Mouse (Mus musculus) spleen, adult 2 months (tissue): ENCODE measurements around the gene Isy1. TPM values are rescaled to one million over a fixed set of nuclear protein-coding genes. Genes with fewer than 3 reads are reported as not detected.
A peak's percentile ranks its signal among the peaks of the same experiment; 100 is the strongest.

Source experiments
- DNase-seq, 2 experiments: peaks; one replicate each; pipeline versions ENCODE4 v3.0.0 to v3.0.0-alpha.2; 2012 to 2021; ENCODE audit warnings: low spot score in 2 of 2, low read depth in 1 of 2
- H3K27ac ChIP-seq: fragments of 200-500 bp; 2 replicates; pipeline ENCODE4 v1.5.1; 2012; ENCODE audit warnings: low read length, inconsistent platforms; ENCODE audit not compliant: insufficient read depth
- H3K27me3 ChIP-seq: fragments of 200-500 bp; 2 replicates; pipeline ENCODE4 v1.6.1; 2012; ENCODE audit warnings: mild to moderate bottlenecking, moderate library complexity, low read length, inconsistent platforms; ENCODE audit not compliant: control insufficient read depth, insufficient read depth
- H3K36me3 ChIP-seq: fragments of 200-500 bp; 2 replicates; pipeline ENCODE4 v1.6.1; 2012; ENCODE audit warnings: mild to moderate bottlenecking, low read length, inconsistent platforms; ENCODE audit not compliant: control insufficient read depth, insufficient read depth
- H3K4me1 ChIP-seq: fragments of 200-500 bp; 2 replicates; pipeline ENCODE4 v1.6.1; 2011; ENCODE audit warnings: inconsistent platforms; ENCODE audit not compliant: control insufficient read depth, insufficient read depth, insufficient read length
- H3K4me3 ChIP-seq: fragments of 200-500 bp; 2 replicates; pipeline ENCODE4 v1.5.1; 2011; ENCODE audit warnings: mild to moderate bottlenecking, inconsistent platforms; ENCODE audit not compliant: insufficient read depth, insufficient read length; ENCODE audit errors: extremely low read depth
- CTCF ChIP-seq: fragments of 200-500 bp; IDR thresholded peaks from 2 replicates; pipeline ENCODE4 v1.5.1; 2011; ENCODE audit warnings: mild to moderate bottlenecking, inconsistent platforms; ENCODE audit not compliant: insufficient read depth, insufficient read length, insufficient replicate concordance; ENCODE audit errors: extremely low read depth
- POLR2A ChIP-seq: fragments of 200-500 bp; IDR thresholded peaks from 2 replicates; pipeline ENCODE4 v1.6.1; 2011; ENCODE audit warnings: low read depth, low read length, inconsistent platforms
- WGBS: fragments of 180-500 bp; shearing (Covaris S2); methylation state at CpG from one replicate; pipeline ENCODE4 v1.1.7; 2018; 5-methylcytosine and 5-hydroxymethylcytosine counted together
- polyA plus RNA-seq: library from polyadenylated mRNA; depleted of rRNA; stranded (reverse); fragments of >200 nt; gene quantifications from 2 replicates; pipeline ENCODE4 v1.2.3, GENCODE M21; 2012

Isy1 gene
- polyA plus RNA-seq, 1 experiment, result 17.8 TPM

GRCm38 (mm10) chr6:87788896-87789587 is 49.6 kb downstream of the Isy1 start:
- Histone ChIP-seq H3K36me3 (peaks cover 13% of the 10 kb centered on the region), H3K27me3 (no peaks in the 10 kb centered on the region), H3K27ac (peak overlapping the region; percentile 21; the same call in 1 of the 2 replicates), H3K4me1 (peaks cover 14% of the 10 kb centered on the region), H3K4me3 (no peak overlapping the region)
- DNase-seq, result no peak
- WGBS, result 16% methylated on average over 5 of the region's 5 CpGs
- TF ChIP-seq CTCF, result no peak
- no peak for TF ChIP-seq POLR2A

DNA sequence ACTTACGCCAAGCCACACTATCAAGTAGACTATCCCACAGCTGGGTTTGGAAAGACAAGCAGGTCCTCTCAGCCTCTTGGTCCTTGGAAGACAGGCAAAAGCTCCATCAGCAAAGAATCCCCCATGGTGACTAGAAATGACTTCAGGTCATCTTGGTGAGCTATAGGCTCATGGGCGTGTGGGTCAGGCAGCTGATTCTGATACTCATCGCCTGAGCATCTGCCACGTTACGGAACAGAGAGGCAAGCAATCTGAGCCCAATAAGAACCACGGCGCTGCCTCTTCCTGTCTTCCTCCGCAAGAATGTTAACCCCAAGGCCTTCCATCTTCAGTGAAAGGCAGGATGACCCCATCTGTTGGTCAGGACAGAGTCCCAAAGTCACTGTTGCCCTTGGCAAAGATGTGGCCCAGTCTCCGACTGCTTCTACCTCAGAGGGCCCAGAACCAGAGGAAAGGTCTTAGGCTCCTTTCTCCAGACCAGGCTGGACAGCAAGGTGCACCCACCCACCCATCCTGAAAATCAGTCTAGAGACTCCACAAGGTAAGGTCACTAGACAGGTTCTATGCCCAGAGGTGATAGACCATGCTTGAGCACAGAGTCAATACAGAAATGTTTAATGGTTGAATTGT is 50.2 kb downstream of the Isy1 start:
- H3K36me3 ChIP-seq, result peaks cover 13% of the 10 kb centered on the region
- DNase-seq, result no peak
- no peak overlapping the region for H3K27ac ChIP-seq
- WGBS, result 92% methylated on average over 9 of the region's 9 CpGs
- H3K4me1 ChIP-seq, result peaks cover 14% of the 10 kb centered on the region
- no peaks in the 10 kb centered on the region for H3K27me3 ChIP-seq
- no peak overlapping the region for H3K4me3 ChIP-seq
- TF ChIP-seq CTCF (no peak), POLR2A (no peak)

DNA sequence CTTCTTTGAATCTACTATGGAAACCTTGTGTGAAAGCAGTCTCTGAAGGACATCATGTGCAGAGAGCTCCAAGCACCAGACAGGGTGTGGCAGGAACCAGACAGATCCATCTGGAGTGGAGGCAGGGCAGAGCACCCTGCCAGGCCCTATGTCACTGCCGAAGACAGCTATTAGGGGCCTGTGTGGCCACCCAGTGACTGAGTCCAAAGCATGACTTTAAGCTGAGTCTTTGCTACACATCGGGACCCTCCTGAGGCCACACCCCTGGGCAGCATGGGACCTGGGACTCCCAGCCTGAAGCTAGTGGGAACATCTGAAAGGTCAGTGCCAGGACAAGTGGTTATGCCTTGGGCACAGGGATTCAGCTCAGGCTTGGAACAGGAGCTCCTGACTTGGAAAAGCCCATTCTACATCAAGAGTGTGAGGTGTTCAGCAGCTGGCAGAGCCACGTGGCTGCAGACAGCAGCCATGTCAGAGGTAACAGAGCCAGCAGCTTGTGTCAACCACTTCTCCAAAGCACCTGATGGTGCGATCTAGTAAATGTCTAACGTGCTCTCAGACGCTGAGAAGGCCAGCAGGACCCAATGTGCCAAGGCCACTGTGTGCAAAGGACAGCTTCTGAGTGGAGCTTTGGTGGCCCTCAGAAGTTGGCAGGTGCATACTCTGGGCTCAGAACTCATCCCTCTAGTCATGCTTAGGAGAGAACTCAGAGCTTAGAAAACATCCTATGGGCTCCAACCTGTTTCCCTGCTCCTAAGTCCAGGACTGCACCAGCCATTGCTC is 51.3 kb downstream of the Isy1 start:
- peaks cover 14% of the 10 kb centered on the region for H3K4me1 ChIP-seq
- TF ChIP-seq CTCF (no peak), POLR2A (no peak)
- no peaks in the 10 kb centered on the region for H3K27me3 ChIP-seq
- no peak for DNase-seq
- H3K36me3 ChIP-seq, result peaks cover 9% of the 10 kb centered on the region
- WGBS, result 80% methylated on average over 6 of the region's 6 CpGs
- no peak overlapping the region for H3K4me3 ChIP-seq
- H3K27ac ChIP-seq, result no peak overlapping the region

- Histone ChIP-seq H3K27me3 (no peaks in the 10 kb centered on the region), H3K36me3 (peaks cover 4% of the 10 kb centered on the region; the same call in 1 of the 2 replicates), H3K4me3 (no peak overlapping the region), H3K4me1 (peaks cover 14% of the 10 kb centered on the region), H3K27ac (no peak overlapping the region)
- no peak for DNase-seq
- WGBS, result 84% methylated on average over 5 of the region's 5 CpGs
- TF ChIP-seq POLR2A (no peak), CTCF (no peak)
Observed at GRCm38 (mm10) chr6:87786621-87787020, 52.0 kb downstream of the Isy1 start.

DNA sequence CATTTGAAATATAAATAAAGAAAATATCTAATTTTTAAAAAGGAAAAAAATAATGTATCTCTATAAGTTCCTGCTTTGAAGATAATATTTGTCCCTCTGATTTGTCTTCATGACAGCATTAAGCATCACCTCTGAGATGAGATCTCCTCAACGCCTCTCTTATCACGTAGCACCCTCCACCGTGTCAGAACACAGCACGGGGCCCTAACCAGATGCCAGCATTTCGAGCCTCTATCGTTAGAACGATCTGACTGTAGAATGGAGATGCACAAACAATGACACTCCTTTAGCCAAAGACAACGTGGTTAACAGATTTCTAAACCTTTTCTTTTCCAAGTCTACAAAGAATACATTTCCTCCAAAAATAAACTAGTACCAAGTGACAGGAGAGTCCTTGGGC is 54.6 kb downstream of the Isy1 start:
- WGBS, result 82% methylated on average over 8 of the region's 8 CpGs
- DNase-seq, result no peak
- TF ChIP-seq CTCF, result no peak
- no peak for TF ChIP-seq POLR2A
- Histone ChIP-seq H3K27me3 (no peaks in the 10 kb centered on the region), H3K27ac (no peak overlapping the region), H3K36me3 (no peaks in the 10 kb centered on the region), H3K4me3 (no peak overlapping the region), H3K4me1 (no peaks in the 10 kb centered on the region)

DNA sequence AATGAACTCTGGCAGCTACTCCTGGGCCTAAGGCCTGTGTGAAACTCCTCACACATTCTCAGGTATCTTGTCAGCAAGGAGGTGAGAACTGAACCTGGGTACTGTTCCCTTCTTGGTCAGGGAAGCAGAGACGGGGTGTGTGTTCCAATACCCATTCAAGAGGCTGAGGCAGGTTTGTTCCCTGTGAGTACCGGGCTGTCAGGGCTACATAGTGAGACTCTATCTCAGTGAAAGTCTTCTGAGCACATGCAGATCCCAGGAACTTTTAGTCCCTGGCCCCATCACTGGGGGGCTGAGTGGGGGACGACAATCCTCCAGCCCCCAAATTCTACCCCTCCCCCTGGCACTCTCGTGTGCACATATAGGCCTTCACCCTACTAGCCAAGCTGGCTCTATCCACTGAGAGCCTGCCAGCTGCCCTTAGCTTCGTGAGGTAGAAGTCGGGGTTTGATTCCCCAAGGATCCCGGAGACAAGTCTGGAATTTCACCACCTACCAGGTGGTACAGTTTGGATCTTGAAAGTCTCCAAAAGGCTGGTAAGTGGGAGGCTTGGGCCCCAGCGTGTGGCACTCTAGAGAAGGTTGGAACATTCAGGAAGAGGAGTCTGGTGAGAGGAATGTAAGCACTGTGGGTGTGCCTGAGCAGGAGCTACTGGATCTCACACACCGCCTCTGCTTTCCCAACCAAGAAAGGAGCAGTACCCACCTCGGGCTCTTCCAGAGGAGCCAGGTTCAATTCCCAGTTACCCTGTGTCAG is 57.9 kb downstream of the Isy1 start:
- DNase-seq, result no peak
- no peak for TF ChIP-seq CTCF
- no peak for TF ChIP-seq POLR2A
- Histone ChIP-seq H3K27me3 (no peaks in the 10 kb centered on the region), H3K4me1 (no peaks in the 10 kb centered on the region), H3K27ac (no peak overlapping the region), H3K36me3 (no peaks in the 10 kb centered on the region), H3K4me3 (no peak overlapping the region)
- 91% methylated on average over 10 of the region's 10 CpGs for WGBS
